Mouse (Mus musculus) liver, embryonic 16.5 days (tissue): ENCODE data around the gene Syt3. TPM values are rescaled to one million over a fixed set of nuclear protein-coding genes. Genes with fewer than 3 reads are reported as not detected.
A peak's percentile ranks its signal among the peaks of the same experiment; 100 is the strongest.

Source experiments
- ATAC-seq: fragments of 200-750 bp; cut with Nextera tagmentation; 2 replicates; pipeline ENCODE4 v1.8.0; 2017; ENCODE audit warnings: low read depth, mild to moderate bottlenecking, moderate number of reproducible peaks, moderate library complexity
- H3K27ac ChIP-seq: fragments of 300-500 bp; sonication (generic); 2 replicates; pipeline ENCODE4 v1.5.1; 2014; ENCODE audit warnings: mild to moderate bottlenecking, low read length
- H3K27me3 ChIP-seq: fragments of 300-500 bp; sonication (generic); 2 replicates; pipeline ENCODE4 v1.6.1; 2014; ENCODE audit warnings: low read depth, low read length, mixed read lengths; ENCODE audit not compliant: control insufficient read depth, insufficient read depth
- H3K36me3 ChIP-seq: fragments of 300-500 bp; sonication (generic); 2 replicates; pipeline ENCODE4 v1.6.1; 2014; ENCODE audit warnings: mild to moderate bottlenecking; ENCODE audit not compliant: control insufficient read depth, insufficient read depth
- H3K4me1 ChIP-seq: fragments of 300-500 bp; sonication (generic); 2 replicates; pipeline ENCODE4 v1.6.1; 2014; ENCODE audit warnings: low read depth, low read length, mixed read lengths; ENCODE audit not compliant: control insufficient read depth
- H3K4me2 ChIP-seq: fragments of 300-500 bp; sonication (generic); 2 replicates; pipeline ENCODE4 v1.6.1; 2014; ENCODE audit warnings: low read depth, low read length, mixed read lengths
- H3K4me3 ChIP-seq: fragments of 300-500 bp; sonication (generic); 2 replicates; pipeline ENCODE4 v1.5.1; 2014; ENCODE audit warnings: low read depth, mild to moderate bottlenecking, low read length
- H3K9ac ChIP-seq: fragments of 300-500 bp; sonication (generic); 2 replicates; pipeline ENCODE4 v1.6.1; 2014; ENCODE audit warnings: low read depth, low read length
- H3K9me3 ChIP-seq: fragments of 300-500 bp; sonication (generic); replicated peaks from 2 replicates; pipeline ENCODE4 v1.6.1; 2016; ENCODE audit warnings: low read length; ENCODE audit not compliant: control insufficient read depth
- WGBS: fragments of 180-500 bp; shearing (Covaris S2); extraction: QIAGEN DNeasy Blood & Tissue Kit; methylation state at CpG from one replicate; pipeline ENCODE4 v1.1.7; 2014; ENCODE audit not compliant: insufficient replicate concordance; 5-methylcytosine and 5-hydroxymethylcytosine counted together
- polyA plus RNA-seq: library from polyadenylated mRNA; unstranded; fragments of >200 nt; fragmentation: Nextera tagmentation; extraction: Ambion mirVana; gene quantifications from 2 replicates; pipeline ENCODE4 v1.2.1, GENCODE M21; 2015

Gene Syt3
- polyA plus RNA-seq, 1 experiment from 2014 or later: not detected

GRCm38 (mm10) chr7:44392341-44392740 is 8.4 kb downstream of the Syt3 start:
- H3K36me3 ChIP-seq: no peaks in the 10 kb centered on the region
- H3K27ac ChIP-seq: no peak overlapping the region
- H3K9me3 ChIP-seq: no peaks in the 10 kb centered on the region
- peaks cover 5% of the 10 kb centered on the region; the same call in 1 of the 2 replicates for H3K27me3 ChIP-seq
- WGBS: 66% methylated on average over 14 of the region's 14 CpGs
- no peak overlapping the region for H3K9ac ChIP-seq
- ATAC-seq: no peak
- H3K4me2 ChIP-seq: no peak overlapping the region
- no peaks in the 10 kb centered on the region for H3K4me1 ChIP-seq
- no peak overlapping the region for H3K4me3 ChIP-seq

DNA sequence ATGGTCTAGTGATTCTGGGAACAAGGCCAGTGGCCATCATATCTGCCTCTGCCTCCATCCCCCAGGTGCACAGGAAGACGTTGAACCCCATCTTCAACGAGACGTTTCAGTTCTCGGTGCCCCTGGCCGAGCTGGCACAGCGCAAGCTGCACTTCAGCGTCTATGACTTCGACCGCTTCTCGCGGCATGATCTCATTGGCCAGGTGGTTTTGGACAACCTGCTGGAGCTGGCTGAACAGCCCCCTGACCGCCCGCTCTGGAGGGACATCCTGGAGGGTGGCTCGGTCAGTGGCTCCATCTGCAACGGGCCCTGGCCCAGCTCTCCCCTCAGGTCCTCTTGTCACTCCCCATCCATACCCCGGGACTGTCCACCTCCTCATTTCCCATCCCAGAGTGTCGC is 9.4 kb downstream of the Syt3 start:
- H3K4me3 ChIP-seq: no peak overlapping the region
- 72% methylated on average over 17 of the region's 17 CpGs for WGBS
- H3K27me3 ChIP-seq: no peaks in the 10 kb centered on the region
- no peak overlapping the region for H3K9ac ChIP-seq
- H3K4me1 ChIP-seq: no peaks in the 10 kb centered on the region
- no peak overlapping the region for H3K4me2 ChIP-seq
- ATAC-seq: no peak
- no peak overlapping the region for H3K27ac ChIP-seq
- H3K9me3 ChIP-seq: no peaks in the 10 kb centered on the region
- H3K36me3 ChIP-seq: no peaks in the 10 kb centered on the region

GRCm38 (mm10) chr7:44398570-44398969 is 14.7 kb downstream of the Syt3 start:
- no peaks in the 10 kb centered on the region for H3K4me1 ChIP-seq
- no peaks in the 10 kb centered on the region; the same call in 1 of the 2 replicates for H3K27me3 ChIP-seq
- H3K27ac ChIP-seq: no peak overlapping the region
- no peak overlapping the region for H3K9ac ChIP-seq
- no peaks in the 10 kb centered on the region for H3K9me3 ChIP-seq
- ATAC-seq: peak; percentile 76
- H3K36me3 ChIP-seq: no peaks in the 10 kb centered on the region
- WGBS: 13% methylated on average over 3 of the region's 3 CpGs
- H3K4me2 ChIP-seq: no peak overlapping the region
- H3K4me3 ChIP-seq: no peak overlapping the region

GRCm38 (mm10) chr7:44401673-44402072 is 17.8 kb downstream of the Syt3 start:
- H3K36me3 ChIP-seq: no peaks in the 10 kb centered on the region
- no peaks in the 10 kb centered on the region for H3K9me3 ChIP-seq
- no peak overlapping the region for H3K4me3 ChIP-seq
- H3K4me2 ChIP-seq: no peak overlapping the region
- no peak overlapping the region for H3K27ac ChIP-seq
- no peak overlapping the region for H3K9ac ChIP-seq
- no peaks in the 10 kb centered on the region; the same call in none of the 2 replicates for H3K27me3 ChIP-seq
- ATAC-seq: no peak
- peaks cover 3% of the 10 kb centered on the region; the same call in 1 of the 2 replicates for H3K4me1 ChIP-seq
- 45% methylated on average over 6 of the region's 6 CpGs for WGBS

DNA sequence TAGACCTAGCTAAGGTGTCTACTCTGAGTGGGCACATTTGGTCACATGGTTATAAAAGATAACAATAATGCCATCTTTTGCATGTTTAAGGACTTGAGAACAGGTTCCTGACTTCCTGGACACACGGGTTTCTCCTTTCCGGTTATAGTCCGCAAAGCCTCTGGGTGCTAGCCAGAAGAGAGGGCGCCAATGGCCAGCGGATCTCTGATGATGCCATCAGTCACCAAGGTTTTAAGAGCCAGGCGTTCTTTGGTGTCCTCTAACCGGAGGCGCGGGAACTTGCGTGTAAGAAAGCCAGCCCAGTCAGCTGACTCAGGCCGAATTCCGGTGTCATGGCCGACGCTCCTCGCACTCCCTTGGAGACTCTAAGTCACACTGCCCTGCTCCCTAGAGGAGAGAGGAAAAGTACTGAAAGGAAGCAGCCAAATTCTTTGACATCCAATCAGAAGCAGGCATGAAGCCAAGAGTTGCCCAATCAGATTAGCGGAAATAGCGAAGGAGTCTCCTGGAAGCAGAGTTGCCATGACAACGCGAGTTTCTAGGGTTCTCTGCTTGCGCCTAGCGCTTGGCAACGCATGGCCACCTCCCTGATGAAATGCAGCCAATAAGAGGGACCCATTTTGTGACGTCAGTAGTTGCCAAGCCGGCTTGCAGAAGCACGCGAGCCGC is 21.6 kb downstream of the Syt3 start:
- Histone ChIP-seq H3K9ac (no peak overlapping the region), H3K9me3 (no peaks in the 10 kb centered on the region), H3K4me3 (peak overlapping the region; percentile 37), H3K27me3 (no peaks in the 10 kb centered on the region; the same call in none of the 2 replicates), H3K4me1 (peaks cover 3% of the 10 kb centered on the region; the same call in 1 of the 2 replicates), H3K4me2 (peak overlapping the region; percentile 51), H3K36me3 (no peaks in the 10 kb centered on the region), H3K27ac (no peak overlapping the region)
- peak; percentile 71 for ATAC-seq
- 3% methylated on average over 27 of the region's 27 CpGs for WGBS

GRCm38 (mm10) chr7:44406015-44406355 is 22.1 kb downstream of the Syt3 start:
- Histone ChIP-seq H3K9ac (no peak overlapping the region), H3K4me1 (peaks cover 3% of the 10 kb centered on the region; the same call in 1 of the 2 replicates), H3K27ac (no peak overlapping the region), H3K4me3 (peak overlapping the region; percentile 37), H3K27me3 (no peaks in the 10 kb centered on the region; the same call in none of the 2 replicates), H3K36me3 (no peaks in the 10 kb centered on the region), H3K4me2 (peak overlapping the region; percentile 51), H3K9me3 (no peaks in the 10 kb centered on the region)
- WGBS: 3% methylated on average over 5 of the region's 5 CpGs
- ATAC-seq: no peak

- WGBS: 71% methylated on average over 4 of the region's 4 CpGs
These were observed 27.2 kb downstream of the Syt3 start for GRCm38 (mm10) chr7:44411144-44411543.

GRCm38 (mm10) chr7:44413307-44413706 is 29.4 kb downstream of the Syt3 start:
- Histone ChIP-seq H3K36me3 (no peaks in the 10 kb centered on the region), H3K9me3 (no peaks in the 10 kb centered on the region), H3K27me3 (no peaks in the 10 kb centered on the region), H3K4me2 (no peak overlapping the region), H3K9ac (no peak overlapping the region), H3K4me1 (peaks cover 3% of the 10 kb centered on the region), H3K27ac (no peak overlapping the region), H3K4me3 (no peak overlapping the region)
- WGBS: 59% methylated on average over 6 of the region's 6 CpGs
- no peak for ATAC-seq

More at GRCm38 (mm10) chr7:44411144-44411543, 27.2 kb downstream of the Syt3 start:
- no peak overlapping the region for H3K4me2 ChIP-seq
- H3K4me3 ChIP-seq: no peak overlapping the region
- no peak overlapping the region for H3K9ac ChIP-seq
- no peaks in the 10 kb centered on the region for H3K9me3 ChIP-seq
- ATAC-seq: no peak
- H3K27ac ChIP-seq: no peak overlapping the region
- peaks cover 3% of the 10 kb centered on the region for H3K4me1 ChIP-seq
- H3K36me3 ChIP-seq: no peaks in the 10 kb centered on the region
- no peaks in the 10 kb centered on the region; the same call in 1 of the 2 replicates for H3K27me3 ChIP-seq

DNA sequence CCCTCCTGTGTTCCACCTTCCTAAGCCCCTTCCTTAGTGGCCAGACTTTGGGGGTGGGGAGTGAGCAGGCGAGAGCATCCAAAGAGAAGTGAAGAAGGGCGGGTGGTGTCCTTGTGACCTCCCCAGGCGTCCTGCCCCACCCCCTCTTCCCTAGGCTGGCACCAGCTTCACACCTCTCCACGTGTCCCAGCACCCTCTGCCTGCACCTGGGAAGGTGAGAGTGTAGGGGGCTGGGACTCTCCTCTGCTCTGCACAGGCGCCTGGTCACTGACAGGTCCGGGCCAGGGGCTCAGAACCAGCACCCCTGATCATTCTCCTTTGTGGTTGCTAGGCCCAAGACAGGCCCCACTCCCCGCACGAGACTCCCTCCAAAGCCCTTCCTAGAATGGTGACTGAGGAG is 43.8 kb downstream of the Syt3 start:
- no peak overlapping the region for H3K4me3 ChIP-seq
- no peak overlapping the region for H3K9ac ChIP-seq
- no peak overlapping the region for H3K27ac ChIP-seq
- 22% methylated on average over 8 of the region's 8 CpGs for WGBS
- H3K9me3 ChIP-seq: no peaks in the 10 kb centered on the region
- peaks cover 60% of the 10 kb centered on the region for H3K27me3 ChIP-seq
- no peak overlapping the region for H3K4me2 ChIP-seq
- ATAC-seq: no peak
- no peaks in the 10 kb centered on the region for H3K4me1 ChIP-seq
- H3K36me3 ChIP-seq: no peaks in the 10 kb centered on the region
